23 mouse cellular contexts compared by ENCODE assay signal in the genomic region with DNA sequence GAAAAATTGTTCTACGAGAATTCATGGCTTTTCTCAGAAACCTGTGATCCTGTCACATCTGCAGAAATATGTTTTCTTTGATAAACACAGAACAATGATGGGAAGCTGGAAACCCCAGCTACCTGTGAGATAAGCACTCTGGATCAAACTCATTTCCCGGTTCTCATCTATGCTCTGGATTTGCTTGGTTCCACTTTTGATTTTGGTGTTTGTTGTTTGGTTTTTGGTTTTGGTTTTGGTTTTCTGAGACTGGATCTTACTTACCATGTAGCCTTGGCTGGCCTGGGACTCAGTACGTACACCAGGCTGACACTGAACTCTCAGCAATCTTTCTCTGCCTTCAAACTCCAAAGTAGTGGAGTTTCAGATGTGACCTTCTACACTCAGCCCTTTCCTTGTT. TPM values are rescaled to one million over a fixed set of nuclear protein-coding genes. Genes with fewer than 3 reads are reported as not detected.
A peak's percentile ranks its signal among the peaks of the same experiment; 100 is the strongest.
DNase-seq lines count a peak whose midpoint lies in the region; ATAC-seq and TF ChIP-seq lines count a peak whose summit lies in the region.
"Had no signal": no experiment of that assay in that cellular context is flagged by ENCODE, and none has a peak within 500 bp of the region (broad histone marks: within the 10 kb centered on the region; RNA-seq: fewer than 3 reads in every experiment).

No protein-coding gene starts in this region.

- no peak for TF ChIP-seq CTCF in heart, adult 2 months (IDR thresholded peaks at IDR 0.05)

- peaks cover 13% of the 10 kb centered on the region for H3K4me1 ChIP-seq in heart, adult 2 months (ENCODE audit: control insufficient read depth, insufficient read depth, low read length)
- H3K4me1 ChIP-seq: embryonic facial prominence, embryonic 12.5 days; hindbrain, embryonic 13.5 days; lung, embryonic 15.5 days; midbrain, embryonic 13.5 days had no signal

- H3K36me3 ChIP-seq in heart, adult 2 months (ENCODE audit: control insufficient read depth, insufficient read depth, low read length), result no peaks in the 10 kb centered on the region
- H3K36me3 ChIP-seq: embryonic facial prominence, embryonic 12.5 days; G1E; heart, embryonic 10.5 days; hindbrain, embryonic 13.5 days; lung, embryonic 15.5 days; midbrain, embryonic 13.5 days had no signal

- TF ChIP-seq POLR2A in heart, adult 2 months (IDR thresholded peaks at IDR 0.05; ENCODE audit: insufficient read depth, low read depth, low read length), result peak; percentile 33; the same call in 1 of the 2 replicates

- H3K79me2 ChIP-seq in heart, adult 2 months (replicated peaks; ENCODE audit: control insufficient read depth, insufficient read depth, low read length), result no peaks in the 10 kb centered on the region

- H3K27me3 ChIP-seq in heart, adult 2 months (ENCODE audit: control insufficient read depth, insufficient read depth, low read length), result no peaks in the 10 kb centered on the region
- H3K27me3 ChIP-seq: embryonic facial prominence, embryonic 12.5 days; hindbrain, embryonic 13.5 days; lung, embryonic 15.5 days; midbrain, embryonic 13.5 days had no signal

- no peak overlapping the region for H3K4me3 ChIP-seq in heart, adult 2 months
- H3K4me3 ChIP-seq: embryonic facial prominence, embryonic 12.5 days; heart, embryonic 10.5 days; hindbrain, embryonic 13.5 days; lung, embryonic 15.5 days; midbrain, embryonic 13.5 days had no signal

- H3K27ac ChIP-seq in heart, adult 2 months, result peak overlapping the region; percentile 76
- H3K27ac ChIP-seq: embryonic facial prominence, embryonic 12.5 days; heart, embryonic 10.5 days; hindbrain, embryonic 13.5 days; lung, embryonic 15.5 days; midbrain, embryonic 13.5 days had no signal

- WGBS in heart, adult 2 months, result 48% methylated on average over 3 of the region's 3 CpGs

- no peak for DNase-seq in heart, adult 2 months
- DNase-seq in heart, postnatal 14 days, result no peak
- peak; percentile 28 for DNase-seq in CD4-positive helper T cell, adult 2 months (ENCODE audit: low read depth, low spot score)
- DNase-seq in induced T-regulatory cell, adult 2 months (ENCODE audit: low read depth), result peak; percentile 71
- no peak for DNase-seq in left cerebral cortex, postnatal 10 days (ENCODE audit: extremely low spot score in 1 of 2, low spot score in 2 of 2)
- DNase-seq in left cerebral cortex, postnatal 36 days (ENCODE audit: low spot score in 2 of 2), result no peak
- DNase-seq: adrenal gland, adult 8-10 months; cerebellum, adult 11-12 months; cerebellum, adult 9-11 months; embryo, embryonic 11 days; heart, postnatal 4 days; kidney, adult 18-20 months; kidney, postnatal 10 days; layer of hippocampus, postnatal 36 days; thymus, postnatal 14 days had no signal

- peak; percentile 87; the same call in 1 of the 2 replicates for TF ChIP-seq EP300 in heart, adult 2 months (IDR thresholded peaks at IDR 0.05; ENCODE audit: insufficient read depth, low read depth, low read length)

- no peak overlapping the region for H3K9ac ChIP-seq in heart, adult 2 months (ENCODE audit: low read depth, low read length)
- H3K9ac ChIP-seq: embryonic facial prominence, embryonic 12.5 days; hindbrain, embryonic 13.5 days; lung, embryonic 15.5 days; midbrain, embryonic 13.5 days had no signal

- intact Hi-C loops in heart, adult 2 months (cut with DNase I), result no loop called here
- intact Hi-C loops in heart, postnatal 14 days (cut with DNase I), result no loop called here
- intact Hi-C loops in left cerebral cortex, postnatal 10 days (cut with DNase I), result no loop called here
- intact Hi-C loops in left cerebral cortex, postnatal 36 days (cut with DNase I), result no loop called here

- peak; percentile 76 for ATAC-seq in CD4-positive, CD25-positive, alpha-beta regulatory T cell, adult 4 months
- ATAC-seq: forebrain, embryonic 16.5 days; midbrain, embryonic 13.5 days had no signal

RNA-seq across cellular contexts. Expression of a gene that starts 38.0 kb away (rescaled TPM):
- 10 to 100 TPM in 1 of 2 experiments, 1 to 10 TPM in 1; 9.0 to 12.1 TPM for total RNA-seq in heart, adult 2 months (2021)
- 13.1 and 14.3 TPM in 2 replicates for polyA plus RNA-seq in heart, adult 2 months (2012; rRNA removed)
- total RNA-seq in heart, postnatal 14 days (2021), result 10 to 100 TPM; 11.9 to 14.5 TPM
- 10 to 100 TPM; 17.6 to 22.7 TPM for polyA plus RNA-seq in CD4-positive, CD25-positive, alpha-beta regulatory T cell, adult 4 months (2017; shearing (Covaris generic))
- total RNA-seq in left cerebral cortex, postnatal 10 days (2021), result 10 to 100 TPM; 23.5 to 29.7 TPM
- 10 to 100 TPM; 25.0 to 32.4 TPM for total RNA-seq in left cerebral cortex, postnatal 36 days (2021)
- polyA plus RNA-seq: G1E had no signal

Comparison
In these comparisons a context has a peak if more than half of its experiments do, and no peak if none do; other contexts are left out.
1. DNase-seq: peak in CD4-positive helper T cell, adult 2 months (single experiment) and induced T-regulatory cell, adult 2 months (single experiment); none in heart, adult 2 months (0 of 2), heart, postnatal 14 days (0 of 2), left cerebral cortex, postnatal 10 days (0 of 2) and left cerebral cortex, postnatal 36 days (0 of 2).